Mouse (Mus musculus): Measurements from ENCODE around the gene Hepacam.

The Hepacam gene

GRCm38 (mm10) chr9:37367301-37368080 is at the start of gene Hepacam:
Hepacam (plus strand) TSS chr9:37367351.
- DNase-seq: no peak

DNA sequence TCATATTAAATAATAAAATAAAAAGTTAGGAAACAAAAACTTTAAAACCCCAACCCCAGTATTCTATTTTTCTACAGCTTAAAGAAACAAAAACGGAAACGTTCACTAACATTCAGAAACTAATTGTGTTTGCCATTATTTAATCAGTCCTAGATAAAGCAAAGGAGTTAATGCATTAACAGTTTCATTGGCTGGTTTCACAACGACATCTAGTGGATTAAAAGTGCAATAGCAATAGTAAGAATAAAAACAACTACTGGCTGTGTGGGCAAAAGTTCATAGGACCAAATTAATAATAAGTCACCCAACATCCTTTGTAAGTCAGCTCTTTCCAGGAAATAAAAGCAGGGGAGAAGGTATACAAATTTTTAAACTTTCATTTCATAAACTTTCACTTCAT is 37.7 kb upstream of the Hepacam start:
- no peak for DNase-seq

DNA sequence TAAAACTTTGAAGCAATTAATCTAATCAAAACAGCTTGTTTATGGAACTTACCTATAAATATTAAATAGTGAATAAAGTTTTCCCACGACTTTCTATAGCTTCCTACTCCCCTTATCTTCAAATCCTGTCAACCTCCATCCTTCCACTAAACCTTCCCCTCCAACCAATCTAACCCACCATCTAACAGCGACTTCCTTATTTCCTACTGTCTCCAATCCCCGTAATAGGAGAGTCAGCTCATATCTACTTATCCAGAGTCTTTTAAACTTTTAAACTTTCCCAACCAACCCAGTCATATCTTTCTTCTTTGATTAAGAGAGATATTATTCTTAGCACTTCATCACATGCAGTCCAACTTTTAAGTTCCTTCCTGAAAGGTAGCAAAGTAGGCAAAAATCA is 21.7 kb upstream of the Hepacam start:
- DNase-seq: no peak

DNA sequence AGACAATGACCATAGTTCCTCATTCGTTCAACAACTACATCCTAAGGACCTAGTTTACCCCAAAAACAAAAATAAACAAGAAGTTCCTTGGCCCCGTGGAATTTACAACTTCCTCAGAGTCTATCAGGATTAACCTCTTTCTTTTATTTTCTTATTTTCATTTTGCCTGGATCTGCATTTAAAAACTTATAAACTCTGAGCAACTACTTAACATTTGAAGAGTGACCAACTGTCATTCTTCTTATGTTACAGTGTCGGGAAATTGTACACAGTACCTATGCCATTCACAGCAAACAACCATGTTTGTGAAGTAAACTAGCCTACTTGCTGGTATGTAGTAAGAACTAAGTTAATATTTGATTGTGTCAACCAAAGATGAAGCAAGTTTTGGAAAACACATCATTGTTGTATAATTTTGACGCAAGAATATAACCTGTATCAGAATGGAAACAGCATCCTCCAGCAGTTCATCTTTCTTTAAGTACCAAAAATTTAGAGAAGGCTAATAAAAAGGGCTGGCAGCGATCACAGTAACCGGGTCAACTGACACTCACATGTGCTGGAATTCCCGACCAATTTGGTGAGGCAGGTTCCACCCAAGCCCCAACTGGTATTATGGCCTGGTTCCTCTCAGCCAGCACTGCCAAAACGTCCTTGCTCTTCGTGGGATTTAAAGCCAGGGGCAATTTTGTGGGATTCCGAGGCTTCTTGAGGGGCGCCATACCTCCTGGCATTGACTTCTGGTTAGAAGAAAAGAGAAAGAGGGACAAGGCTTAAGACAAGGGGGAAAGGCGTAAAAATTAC is 19.8 kb upstream of the Hepacam start:
- DNase-seq: no peak

DNA sequence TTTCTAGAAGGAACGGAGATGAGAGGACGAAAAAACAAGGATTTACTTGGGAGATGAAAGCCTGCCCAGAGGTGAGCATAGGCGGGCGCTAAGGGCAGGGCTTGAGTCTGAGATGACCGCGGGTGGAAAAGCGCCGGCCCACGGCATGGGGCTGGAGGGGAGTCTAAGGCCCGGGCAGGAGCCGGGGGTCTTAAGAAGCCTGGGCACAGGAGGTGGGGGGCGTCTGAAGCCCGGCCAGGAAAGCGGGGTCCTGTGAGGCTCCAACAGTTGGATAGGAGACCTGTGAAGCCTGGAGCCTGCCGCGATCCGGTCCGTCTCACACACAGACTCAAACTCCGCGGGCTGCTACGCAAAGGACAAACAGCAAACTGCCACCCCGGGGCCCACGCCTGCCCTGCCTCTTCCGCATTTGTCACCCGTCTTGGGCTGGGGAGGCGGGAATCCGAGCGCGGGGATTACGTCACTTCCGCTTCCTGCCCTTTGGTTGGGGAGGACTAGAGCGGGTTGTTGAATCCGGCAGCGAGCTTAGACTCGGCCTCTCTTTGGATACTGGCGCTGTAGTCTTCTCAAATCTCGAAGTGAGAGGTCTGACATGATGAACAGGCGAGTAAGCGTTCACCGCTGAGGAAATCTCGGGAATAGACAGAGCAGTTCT is 19.0 kb upstream of the Hepacam start, which contains the start of gene Ccdc15:
Ccdc15 (minus strand) TSS at position 445 of the 655 bp plus-strand sequence.
- peak; percentile 98 for DNase-seq

DNA sequence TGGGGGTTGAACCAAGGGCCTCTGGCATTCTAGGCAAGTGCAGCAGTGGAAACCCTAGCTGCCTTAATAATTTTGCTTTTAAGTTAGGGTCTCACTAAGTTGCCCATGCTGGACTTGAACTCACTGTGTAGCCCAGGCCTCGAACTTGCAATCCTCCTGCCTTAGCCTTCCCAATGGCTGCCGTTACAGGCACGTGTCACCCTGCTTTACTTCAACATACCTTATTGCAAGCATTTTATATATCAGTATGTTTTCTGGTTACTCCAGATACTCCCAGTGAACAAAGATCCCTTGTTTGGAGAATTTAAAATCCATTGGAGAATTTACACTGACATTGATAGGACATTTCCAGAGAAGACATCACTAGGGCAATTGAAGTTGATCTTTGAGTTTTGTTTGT is 18.1 kb upstream of the Hepacam start:
- no peak for DNase-seq

GRCm38 (mm10) chr9:37351266-37351665 is 15.9 kb upstream of the Hepacam start:
- DNase-seq: no peak

DNA sequence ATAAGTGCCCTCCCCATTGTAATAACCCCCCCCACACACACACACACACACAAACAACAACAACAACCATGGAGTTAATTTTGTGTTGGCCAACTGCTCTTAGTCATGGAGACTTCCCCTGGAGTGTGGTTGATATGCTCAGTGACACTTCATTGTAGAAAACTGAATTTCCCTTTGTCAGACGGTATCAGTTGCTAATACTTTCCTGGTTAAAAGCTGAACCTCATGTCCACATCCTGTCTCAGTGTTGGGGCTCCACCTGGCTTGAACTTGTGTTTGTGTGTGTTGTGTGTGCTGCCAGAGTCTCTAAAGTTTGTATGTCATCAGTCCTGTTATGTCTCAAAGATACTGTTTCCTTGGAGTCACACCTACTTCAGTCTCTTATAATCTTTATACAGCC is 12.7 kb upstream of the Hepacam start:
- DNase-seq: no peak

GRCm38 (mm10) chr9:37358713-37359330 is 8.3 kb upstream of the Hepacam start:
- DNase-seq: no peak

- no peak for DNase-seq
Observed at GRCm38 (mm10) chr9:37359331-37360220, 7.6 kb upstream of the Hepacam start.

DNA sequence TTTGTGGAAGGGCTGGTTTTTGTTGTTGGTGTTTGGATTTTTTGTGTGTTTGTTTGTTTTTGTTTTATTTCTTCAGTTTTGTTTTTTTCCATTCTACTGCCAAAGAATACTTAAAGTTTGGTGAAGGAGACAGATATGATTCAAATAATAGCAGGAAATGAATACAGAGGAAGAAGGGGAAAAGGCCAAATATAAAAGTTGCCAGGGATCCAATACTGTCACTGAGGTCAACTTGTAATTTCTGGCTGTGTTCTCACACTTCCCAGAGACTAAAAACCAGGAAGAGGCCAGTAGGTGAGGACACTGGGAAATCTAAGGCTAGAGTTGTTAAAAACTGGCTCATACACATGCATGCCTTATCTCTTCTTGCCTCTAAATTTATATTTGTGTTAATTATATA is 5.1 kb upstream of the Hepacam start:
- DNase-seq: no peak

GRCm38 (mm10) chr9:37362881-37363280 is 4.3 kb upstream of the Hepacam start:
- DNase-seq: no peak

DNA sequence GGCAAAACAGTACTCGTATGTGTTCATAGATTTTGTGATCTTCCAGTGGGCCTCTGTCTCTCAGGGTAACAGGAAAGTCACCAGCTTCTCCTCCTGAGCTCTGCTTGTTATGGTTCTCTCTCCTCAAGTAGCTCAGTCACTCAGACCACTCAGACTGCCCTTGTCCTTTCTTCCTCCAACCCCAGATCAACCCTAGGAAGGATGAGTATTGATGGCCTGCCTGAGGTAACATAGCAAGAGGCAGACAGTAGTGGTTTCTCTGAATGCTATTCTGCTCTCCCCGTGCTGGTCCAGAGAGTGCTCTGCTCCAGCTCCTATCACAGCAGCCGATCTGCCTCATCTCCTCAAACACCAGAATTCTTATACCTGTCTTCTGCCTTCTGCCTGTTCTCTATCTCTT is 3.6 kb upstream of the Hepacam start:
- no peak for DNase-seq

DNA sequence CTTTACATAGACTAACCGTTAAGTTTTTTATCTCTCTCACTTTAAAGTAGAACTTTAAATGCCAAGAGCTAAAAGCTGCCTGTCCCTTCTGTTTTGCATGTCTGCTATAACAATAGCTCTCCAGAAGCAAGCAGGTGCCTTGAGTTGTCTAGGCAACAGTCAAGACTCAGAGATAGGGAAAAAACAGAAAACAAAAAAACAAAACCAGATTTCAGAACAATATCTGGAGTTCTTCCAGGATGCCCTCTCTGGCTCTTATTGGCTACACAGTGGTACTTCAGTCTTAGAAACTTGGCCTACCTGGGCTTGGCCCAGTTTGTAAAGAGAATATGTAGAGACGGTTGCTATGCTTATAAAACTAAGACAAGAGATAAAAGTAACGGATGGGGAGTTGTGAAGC is 2.8 kb upstream of the Hepacam start:
- no peak for DNase-seq

DNA sequence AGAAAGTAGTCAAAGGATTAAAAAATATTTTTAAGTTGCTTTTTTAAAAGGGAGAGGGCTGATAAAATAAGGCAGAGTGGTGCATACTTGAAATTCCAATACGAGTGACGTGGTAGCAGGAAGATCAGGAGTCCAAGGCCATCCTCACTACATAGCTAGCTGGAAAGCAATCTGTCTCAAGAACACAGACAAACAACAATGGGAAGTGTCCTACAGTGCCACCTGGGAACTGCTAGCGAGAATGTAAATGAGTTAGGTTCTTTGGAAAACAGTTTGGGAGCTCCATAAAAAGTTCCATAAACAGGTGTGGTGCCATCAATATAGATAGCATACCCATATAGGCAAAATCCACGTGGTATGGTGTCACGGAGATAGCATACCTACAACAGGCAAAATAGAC is 1.4 kb upstream of the Hepacam start:
- no peak for DNase-seq

DNA sequence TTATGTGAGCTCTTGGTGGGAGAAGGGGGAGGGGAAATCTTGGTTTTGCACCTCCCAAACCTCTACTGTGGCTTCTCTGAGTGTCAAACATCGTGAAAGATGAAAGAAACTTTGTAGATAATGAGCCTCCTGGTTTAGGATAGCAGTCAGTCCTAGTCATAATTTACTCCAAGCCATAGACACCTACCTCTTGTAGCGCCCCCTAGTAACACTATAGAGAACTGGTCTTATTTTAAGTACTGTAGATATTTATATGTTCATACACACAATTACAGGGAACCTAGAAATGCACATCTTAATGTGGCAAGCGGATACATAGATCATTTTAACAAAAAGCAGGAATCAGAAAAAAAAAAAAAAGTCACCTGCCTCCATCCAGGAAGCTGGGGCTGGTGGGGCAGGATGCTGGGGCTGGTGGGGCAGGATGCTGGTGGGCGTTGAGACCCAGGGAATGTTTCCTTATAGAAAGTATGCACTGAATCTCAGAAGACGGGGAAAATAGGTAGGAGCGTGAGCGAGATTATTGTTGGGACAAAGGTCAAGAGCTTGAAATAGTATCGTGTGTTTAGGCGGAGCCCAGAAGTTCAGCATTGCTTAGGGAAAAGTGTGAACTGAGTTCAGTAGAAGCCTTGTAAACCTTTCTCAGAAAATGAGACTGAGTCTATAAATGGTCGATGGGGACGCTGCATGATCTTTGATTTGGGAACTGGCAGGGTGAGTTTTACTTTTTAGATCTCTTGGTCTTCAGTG is 1.1 kb downstream of the Hepacam start:
- DNase-seq: no peak

DNA sequence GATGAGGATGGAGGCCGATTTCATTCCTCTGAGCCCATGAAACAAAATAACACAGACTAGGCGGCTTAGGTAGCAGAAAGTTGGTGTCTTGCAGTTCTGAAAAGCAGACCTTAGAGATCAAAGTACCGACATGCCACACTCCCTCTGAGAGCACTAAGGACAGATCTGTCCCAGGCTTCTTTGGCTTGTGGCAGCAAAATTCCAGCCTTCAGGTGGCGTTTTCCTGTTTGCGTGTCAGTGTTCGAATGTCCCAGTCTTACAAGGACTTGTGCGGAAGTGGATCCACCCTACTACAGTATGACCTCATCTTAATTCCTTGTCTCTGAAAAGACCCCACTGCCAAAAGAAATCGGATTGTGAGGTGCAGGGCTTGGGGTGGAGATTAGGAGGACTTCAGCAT is 1.7 kb downstream of the Hepacam start:
- no peak for DNase-seq

DNA sequence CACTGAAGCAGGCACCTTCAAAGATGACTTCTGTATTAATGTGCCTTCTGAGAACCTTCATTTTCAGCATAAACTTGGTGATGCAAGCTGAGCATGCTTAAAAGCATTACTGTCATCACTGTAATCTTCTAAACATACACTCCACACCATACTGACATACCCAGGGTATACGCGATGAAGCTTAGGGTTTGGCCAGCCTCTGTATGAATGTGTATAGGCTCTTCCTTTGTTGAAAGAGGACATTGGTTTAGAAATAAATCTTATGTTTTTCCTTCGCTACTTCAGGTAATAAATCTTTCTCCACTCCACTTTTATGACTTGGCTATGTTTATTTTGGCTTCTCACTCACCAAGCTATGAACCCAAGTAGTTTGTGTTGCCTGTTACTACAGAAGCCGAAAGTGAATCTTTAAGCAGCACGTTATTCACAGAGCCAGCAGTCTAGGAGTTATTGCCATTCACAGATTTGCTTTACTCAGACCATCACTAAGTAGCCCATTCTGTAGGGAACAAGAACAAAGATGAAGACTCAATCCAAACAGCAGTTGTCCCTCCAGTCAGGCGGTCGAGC is 4.2 kb downstream of the Hepacam start:
- DNase-seq: no peak

DNA sequence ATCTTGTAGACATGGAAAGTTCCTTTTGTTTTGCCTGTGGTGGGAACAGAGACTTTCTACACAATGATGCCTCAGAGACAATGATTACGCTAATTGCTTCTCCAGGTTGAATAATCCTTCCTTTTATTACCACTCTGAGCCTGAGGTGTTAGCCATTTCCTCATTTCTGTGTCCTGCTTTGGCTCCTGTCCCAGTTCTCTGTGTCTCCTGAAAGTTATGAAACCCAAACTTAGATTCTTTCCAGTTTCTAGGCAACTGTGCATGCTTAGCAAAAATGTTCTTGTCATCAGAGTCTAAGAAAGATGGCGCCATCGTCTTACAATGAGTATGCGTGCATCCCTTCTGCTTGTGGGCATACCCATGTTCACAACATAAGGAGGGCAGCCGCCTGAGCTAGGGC is 8.6 kb downstream of the Hepacam start:
- DNase-seq: no peak

DNA sequence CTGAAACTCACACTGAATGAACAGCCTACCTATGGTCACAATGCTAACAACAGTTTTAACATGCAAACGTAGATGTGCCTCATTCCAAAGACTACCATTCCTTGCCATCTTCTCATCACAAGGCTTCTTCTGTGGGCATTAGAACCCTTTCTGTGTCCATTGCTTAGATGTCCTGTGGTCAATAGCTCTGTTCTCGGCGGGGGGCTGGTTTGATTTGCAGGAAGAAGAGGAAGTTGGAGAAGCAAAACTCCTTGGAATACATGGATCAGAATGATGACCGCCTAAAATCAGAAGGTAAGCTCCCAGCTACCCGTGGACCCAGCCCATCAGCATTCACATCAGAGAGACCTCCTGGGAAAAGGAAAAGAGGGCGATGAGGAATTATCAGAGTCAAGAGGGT is 16.0 kb downstream of the Hepacam start:
- no peak for DNase-seq
